Mouse (Mus musculus) frontal cortex, postnatal 14 days (tissue): ENCODE data around the gene Rbm12b1.
A peak's percentile ranks its signal among the peaks of the same experiment; 100 is the strongest.
"Not testable (repeated sequence)": the region's sequence is repeated elsewhere in the genome, so short reads cannot be mapped to it uniquely, and the experiment has no call there.

ENCODE experiments used
- DNase-seq, 2 experiments: peaks; one replicate each; pipeline ENCODE4 v3.0.0; 2022; ENCODE audit warnings: low spot score in 2 of 2

Gene Rbm12b1

GRCm38 (mm10) chr4:12140141-12140567, at the start of gene Rbm12b1:
Rbm12b1 (plus strand) TSS chr4:12140264.
- DNase-seq, result peak; percentile 75 to 77

- DNase-seq, result not testable (repeated sequence)
Observed at GRCm38 (mm10) chr4:12140592-12141062, 563 bp downstream of the Rbm12b1 start.

- DNase-seq, result not testable (repeated sequence)
Observed at GRCm38 (mm10) chr4:12141516-12141915, 1.5 kb downstream of the Rbm12b1 start.

GRCm38 (mm10) chr4:12147660-12148059, 7.6 kb downstream of the Rbm12b1 start:
- no peak for DNase-seq

GRCm38 (mm10) chr4:12170986-12171317, 30.9 kb downstream of the Rbm12b1 start:
- no peak for DNase-seq

GRCm38 (mm10) chr4:12171318-12172091, 31.4 kb downstream of the Rbm12b1 start, which contains the start of gene Fam92a:
Fam92a (minus strand) TSS chr4:12172015.
- DNase-seq, result peak; percentile 35 to 48

- DNase-seq, result peak; percentile 23 to 24
Observed at GRCm38 (mm10) chr4:12178992-12179391, 38.9 kb downstream of the Rbm12b1 start.
